9 mouse cellular contexts compared by ENCODE assay signal in the genomic region with DNA sequence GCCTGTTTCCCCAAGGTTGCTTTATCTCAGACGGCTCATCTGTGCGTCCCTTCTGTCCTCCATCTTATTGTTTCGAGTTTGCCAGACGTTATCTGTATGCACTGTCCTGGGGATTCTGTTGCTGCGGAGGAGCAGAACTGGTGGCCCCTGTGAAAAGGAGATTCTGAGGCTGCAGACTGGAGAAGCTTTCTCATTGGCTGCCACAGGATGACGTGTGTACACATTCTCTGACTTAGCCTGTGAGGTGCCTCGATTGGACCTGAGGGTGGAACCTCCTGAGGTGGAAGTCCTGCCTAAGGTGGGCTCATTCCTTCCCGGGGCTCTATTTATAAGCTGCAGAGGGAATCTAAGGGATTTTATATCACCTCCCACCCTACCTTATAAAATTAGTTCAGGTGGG. TPM values are rescaled to one million over a fixed set of nuclear protein-coding genes. Genes with fewer than 3 reads are reported as not detected.
DNase-seq lines count a peak whose midpoint lies in the region; ATAC-seq lines count a peak whose summit lies in the region.
"Had no signal": no experiment of that assay in that cellular context is flagged by ENCODE, and none has a peak within 500 bp of the region (broad histone marks: within the 10 kb centered on the region; RNA-seq: fewer than 3 reads in every experiment).

No protein-coding gene starts in this region.

- H3K4me3 ChIP-seq in hindbrain, embryonic 16.5 days (ENCODE audit: low read length), result no peak overlapping the region
- H3K4me3 ChIP-seq in midbrain, embryonic 15.5 days, result no peak overlapping the region

- peak overlapping the region; percentile 44; the same call in 1 of the 2 replicates for H3K27ac ChIP-seq in hindbrain, embryonic 16.5 days (ENCODE audit: low read depth, low read length)
- 0 out of 2 replicates have a peak overlapping the region, but pooled peaks have one; percentile 29 for H3K27ac ChIP-seq in midbrain, embryonic 15.5 days

- H3K9me3 ChIP-seq in hindbrain, embryonic 16.5 days (ENCODE audit: control insufficient read depth, low read length), result no peaks in the 10 kb centered on the region
- no peaks in the 10 kb centered on the region for H3K9me3 ChIP-seq in midbrain, embryonic 15.5 days

- peak overlapping the region; percentile 15; the same call in 1 of the 2 replicates for H3K4me2 ChIP-seq in hindbrain, embryonic 16.5 days (ENCODE audit: low read length)
- peak overlapping the region; percentile 15; the same call in 1 of the 2 replicates for H3K4me2 ChIP-seq in midbrain, embryonic 15.5 days

- H3K27me3 ChIP-seq in hindbrain, embryonic 16.5 days (replicated peaks; ENCODE audit: control insufficient read depth, insufficient read depth, low read length), result no peaks in the 10 kb centered on the region
- no peaks in the 10 kb centered on the region for H3K27me3 ChIP-seq in midbrain, embryonic 15.5 days (replicated peaks)

- H3K4me1 ChIP-seq in hindbrain, embryonic 16.5 days (ENCODE audit: control insufficient read depth, insufficient read depth, low read depth, low read length), result peaks cover 19% of the 10 kb centered on the region
- peaks cover 50% of the 10 kb centered on the region for H3K4me1 ChIP-seq in midbrain, embryonic 15.5 days

- peak; percentile 28 to 54 for DNase-seq in left cerebral cortex, adult 18-20 months (ENCODE audit: low spot score in 2 of 2)
- no peak for DNase-seq in left cerebral cortex, postnatal 4 days
- peak; percentile 90 for DNase-seq in brain, adult 2 months (ENCODE audit: low read depth, low spot score)
- no peak for DNase-seq in kidney, adult 11 months
- DNase-seq in ovary, postnatal 10 days (ENCODE audit: low spot score), result no peak
- no peak for DNase-seq in gastrocnemius, adult 18-20 months (ENCODE audit: low spot score)

- intact Hi-C loops in left cerebral cortex, postnatal 4 days (cut with DNase I), result no loop called here

- no peaks in the 10 kb centered on the region for H3K36me3 ChIP-seq in hindbrain, embryonic 16.5 days (ENCODE audit: control insufficient read depth, insufficient read depth, low read length)
- H3K36me3 ChIP-seq in midbrain, embryonic 15.5 days (replicated peaks), result no peaks in the 10 kb centered on the region

- H3K9ac ChIP-seq in hindbrain, embryonic 16.5 days (ENCODE audit: low read depth, low read length), result no peak overlapping the region
- no peak overlapping the region for H3K9ac ChIP-seq in midbrain, embryonic 15.5 days

- 18% methylated on average over 8 of the region's 8 CpGs for whole genome bisulfite sequencing in hindbrain, embryonic 16.5 days
- 18% methylated on average over 8 of the region's 8 CpGs for WGBS in midbrain, embryonic 15.5 days

- peak; percentile 46 for ATAC-seq in hindbrain, embryonic 16.5 days
- ATAC-seq in midbrain, embryonic 15.5 days (replicated peaks), result peak; percentile 55

RNA-seq across cellular contexts. Expression of gene Znrf1, which starts 37.7 kb away (rescaled TPM):
- 100 to 1,000 TPM; 144 to 151 TPM for total RNA-seq in left cerebral cortex, adult 18-20 months (2021)
- 100 to 1,000 TPM; 191 to 204 TPM for total RNA-seq in left cerebral cortex, postnatal 4 days (2021)
- 65.7 and 69.1 TPM in 2 replicates for polyA plus RNA-seq in hindbrain, embryonic 16.5 days (2015; fragmentation: Nextera tagmentation; extraction: Ambion mirVana)
- 106 and 119 TPM in 2 replicates for polyA plus RNA-seq in midbrain, embryonic 15.5 days (2015; fragmentation: Nextera tagmentation; extraction: Ambion mirVana)
- 10 to 100 TPM; 59.5 to 67.8 TPM for total RNA-seq in gastrocnemius, adult 18-20 months (2021)

RNA-seq across cellular contexts. Expression of gene Wdr59, which starts 51.7 kb away (rescaled TPM):
- 10 to 100 TPM; 18.1 to 20.0 TPM for total RNA-seq in left cerebral cortex, adult 18-20 months (2021)
- total RNA-seq in left cerebral cortex, postnatal 4 days (2021), result 10 to 100 TPM; 23.9 to 25.5 TPM
- 7.6 and 9.3 TPM in 2 replicates for polyA plus RNA-seq in hindbrain, embryonic 16.5 days (2015; fragmentation: Nextera tagmentation; extraction: Ambion mirVana)
- polyA plus RNA-seq in midbrain, embryonic 15.5 days (2015; fragmentation: Nextera tagmentation; extraction: Ambion mirVana), result 6.8 and 8.3 TPM in 2 replicates
- 1 to 10 TPM; 7.5 to 8.3 TPM for total RNA-seq in gastrocnemius, adult 18-20 months (2021)

RNA-seq across cellular contexts. Expression of gene Ldhd, which starts 56.6 kb away (rescaled TPM):
- 1 to 10 TPM; 9.1 to 9.3 TPM for total RNA-seq in left cerebral cortex, adult 18-20 months (2021)
- 1 to 10 TPM in 1 of 2 experiments, under 1 TPM in 1; 0.54 to 1.1 TPM for total RNA-seq in left cerebral cortex, postnatal 4 days (2021)
- polyA plus RNA-seq in hindbrain, embryonic 16.5 days (2015; fragmentation: Nextera tagmentation; extraction: Ambion mirVana), result 1.3 and 1.5 TPM in 2 replicates
- polyA plus RNA-seq in midbrain, embryonic 15.5 days (2015; fragmentation: Nextera tagmentation; extraction: Ambion mirVana), result 0.71 and 0.82 TPM in 2 replicates
- 10 to 100 TPM; 30.3 to 31.4 TPM for total RNA-seq in gastrocnemius, adult 18-20 months (2021)
- total RNA-seq: neutrophil, adult 5-6 weeks had no signal

Comparison
In these comparisons a context has a peak if more than half of its experiments do, and no peak if none do; other contexts are left out.
1. DNase-seq: peak in left cerebral cortex, adult 18-20 months (2 of 2) and brain, adult 2 months (single experiment); none in left cerebral cortex, postnatal 4 days (single experiment), kidney, adult 11 months (single experiment), ovary, postnatal 10 days (single experiment) and gastrocnemius, adult 18-20 months (single experiment).
2. RNA of gene Ldhd, which starts 56.6 kb away (total RNA-seq): 30.3 to 31.4 TPM in gastrocnemius, adult 18-20 months and 9.1 to 9.3 TPM in left cerebral cortex, adult 18-20 months; 0.54 to 1.1 TPM in left cerebral cortex, postnatal 4 days; every median in the first group is over 4 times any median in the second.